Mouse (Mus musculus) fibroblast of lung, adult 2 months (primary cell): ENCODE measurements around the gene Hacd3.

Experiments
- DNase-seq: peaks from one replicate; pipeline ENCODE4 v3.0.0-alpha.2; 2011; ENCODE audit warnings: low read depth

Hacd3 gene

DNA sequence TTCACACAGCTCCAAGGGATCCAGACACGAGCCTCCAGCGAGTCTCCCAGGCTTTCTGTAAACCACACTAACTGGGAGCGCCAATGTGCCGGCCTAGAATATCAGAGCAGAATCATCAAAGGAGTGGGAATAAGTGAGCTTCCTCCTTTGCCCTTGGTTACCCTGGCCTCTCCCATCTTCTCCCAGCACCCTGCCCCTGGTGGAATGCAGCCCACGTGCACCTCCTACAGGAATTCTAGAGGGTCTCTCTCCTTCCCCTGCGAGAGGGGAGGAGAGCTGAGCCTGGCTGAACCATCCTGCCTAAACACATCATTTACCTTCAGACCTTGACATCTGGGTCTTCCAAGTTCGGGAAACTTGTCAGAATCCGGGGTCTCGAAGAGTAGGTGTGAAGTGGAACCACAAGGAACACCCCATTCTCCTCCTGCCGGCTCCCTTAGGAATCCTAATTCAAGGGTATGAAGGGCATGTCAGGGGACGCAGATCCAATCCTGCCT is 70.3 kb downstream of the Hacd3 start, which contains the start of gene Slc24a1:
Slc24a1 (minus strand) TSS at position 447 of the 497 bp plus-strand sequence.
- DNase-seq, result no peak

- DNase-seq, result no peak
These were observed 73.9 kb downstream of the Hacd3 start for GRCm38 (mm10) chr9:64947483-64948095.

DNA sequence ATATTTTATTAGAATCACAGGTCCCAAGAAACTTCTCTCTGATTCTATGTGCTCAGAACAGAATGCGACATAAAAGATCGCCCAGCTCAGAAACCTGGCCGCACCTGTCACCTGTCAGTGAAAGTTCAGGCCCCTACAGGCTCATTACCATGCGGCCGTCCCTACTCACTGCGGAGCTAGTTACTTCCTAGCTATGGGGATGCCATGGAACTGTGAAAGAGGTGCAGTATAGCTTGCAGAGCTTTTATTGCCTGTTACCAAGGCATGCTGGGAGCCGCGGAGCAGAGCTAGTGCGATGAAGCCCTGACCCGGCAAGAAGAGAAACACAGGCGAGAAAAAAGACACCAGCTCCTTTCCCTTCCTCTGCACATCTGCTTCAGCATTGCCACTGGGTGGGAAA is 77.5 kb downstream of the Hacd3 start:
- DNase-seq, result no peak

DNA sequence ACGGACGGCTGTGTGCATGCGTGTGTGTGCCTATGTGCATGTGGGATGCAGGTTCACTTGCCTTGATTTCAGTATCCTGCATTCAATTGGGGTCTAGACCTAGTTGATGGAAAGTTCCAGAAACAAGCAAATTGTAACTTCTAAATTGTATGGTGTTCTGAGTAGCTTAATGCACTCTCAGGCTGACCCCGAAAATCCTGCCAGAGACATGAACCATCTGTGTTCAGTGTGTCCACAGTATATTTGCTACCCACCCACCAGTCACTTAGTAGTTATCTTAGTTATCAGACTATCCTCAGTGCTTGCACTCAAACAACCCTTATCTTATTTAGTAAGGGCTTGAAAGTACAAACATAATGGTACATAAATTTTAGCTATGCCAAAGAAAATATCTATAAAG is 79.8 kb downstream of the Hacd3 start:
- no peak for DNase-seq

DNA sequence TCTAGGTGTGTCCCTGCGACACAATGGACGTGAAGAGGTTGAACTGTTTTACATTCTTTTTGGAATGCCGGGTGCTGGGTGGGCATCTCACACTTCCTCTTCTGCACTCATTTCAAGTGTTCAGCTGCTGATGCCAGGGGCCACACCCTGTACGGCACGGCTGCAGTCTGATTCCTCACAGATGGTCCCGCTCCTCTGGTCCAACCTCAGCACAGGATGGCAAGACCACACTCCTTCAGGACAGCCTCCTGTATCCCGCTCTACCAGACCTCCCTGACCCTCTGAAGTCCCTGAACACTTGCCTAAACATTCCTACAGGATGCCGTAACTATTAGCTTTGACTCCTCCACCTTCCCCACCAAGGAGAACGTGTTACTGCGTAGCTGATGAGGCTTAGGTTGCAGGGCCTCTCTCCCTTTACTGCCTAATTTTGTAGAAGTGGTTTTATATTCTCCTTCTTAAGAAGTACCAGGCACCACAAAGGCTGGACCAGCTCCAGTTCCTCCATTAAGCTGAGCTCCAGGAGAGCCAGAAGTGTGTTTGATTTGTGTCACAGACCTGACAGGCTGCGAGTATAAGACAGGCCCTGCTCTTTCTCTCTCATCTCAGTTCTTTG is 80.7 kb downstream of the Hacd3 start:
- DNase-seq, result no peak

- no peak for DNase-seq
These were observed 81.7 kb downstream of the Hacd3 start for GRCm38 (mm10) chr9:64939790-64940189.

DNA sequence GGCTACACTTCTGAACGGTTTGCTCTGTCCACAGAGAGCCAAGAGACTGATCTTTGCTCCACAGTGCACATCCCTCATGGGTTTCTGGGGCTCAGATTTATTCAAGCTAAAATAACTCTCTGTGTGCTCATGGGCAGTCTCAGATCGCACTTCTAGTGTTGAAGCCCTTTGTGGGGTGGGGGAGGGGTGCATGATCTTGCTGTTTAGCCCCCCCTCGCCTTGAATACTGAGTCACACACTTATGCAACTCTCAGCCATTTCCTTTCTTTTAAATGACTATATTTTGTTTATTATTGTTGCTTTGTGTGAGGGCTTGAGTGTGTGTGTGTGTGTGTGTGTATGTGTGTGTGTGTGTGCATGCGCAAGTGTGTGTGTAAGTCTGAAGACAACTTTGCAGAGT is 82.2 kb downstream of the Hacd3 start:
- DNase-seq, result no peak

DNA sequence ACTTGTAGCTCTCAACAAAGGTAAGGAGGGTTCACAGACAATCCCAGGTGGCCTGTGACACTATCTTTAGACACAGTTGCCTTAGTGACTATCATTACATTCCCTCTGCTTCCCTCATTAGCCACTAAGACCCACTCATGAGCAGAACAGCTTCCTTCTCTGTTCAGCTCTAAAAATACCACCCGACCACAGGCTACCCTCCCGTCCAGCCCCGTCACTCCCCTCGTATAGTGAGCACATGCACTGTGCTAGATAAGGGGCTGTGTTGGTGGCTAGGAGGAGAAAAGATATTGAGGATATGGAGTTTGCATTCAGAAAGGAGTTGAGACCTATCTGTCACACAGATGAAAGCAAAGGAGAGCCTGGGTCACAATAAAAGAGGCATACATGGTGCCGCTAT is 83.0 kb downstream of the Hacd3 start:
- no peak for DNase-seq

DNA sequence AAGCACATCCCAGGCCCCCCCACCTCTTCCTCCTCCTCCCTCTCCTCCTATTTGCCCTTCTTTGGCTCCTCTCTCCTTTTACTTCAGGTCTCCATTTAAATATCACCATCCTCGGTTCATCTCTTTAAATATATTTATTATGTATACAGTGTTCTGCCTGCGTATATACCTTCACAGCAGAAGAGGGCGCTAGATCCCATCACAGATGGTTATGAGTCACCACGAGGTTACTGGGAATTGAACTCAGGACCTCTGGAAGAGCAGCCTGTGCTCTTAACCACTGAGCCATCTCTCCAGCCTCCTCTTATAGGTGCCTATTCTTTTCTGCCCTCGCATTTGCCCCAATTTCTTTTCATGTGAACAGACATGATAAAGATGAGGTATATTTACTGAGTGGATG is 84.0 kb downstream of the Hacd3 start:
- no peak for DNase-seq
